Mouse (Mus musculus) spleen, adult 2 months (tissue): ENCODE measurements around the gene Tmem179. TPM values are rescaled to one million over a fixed set of nuclear protein-coding genes. Genes with fewer than 3 reads are reported as not detected.

Source experiments
- DNase-seq, 2 experiments: peaks; one replicate each; pipeline versions ENCODE4 v3.0.0 to v3.0.0-alpha.2; 2012 to 2021; ENCODE audit warnings: low spot score in 2 of 2, low read depth in 1 of 2
- H3K27ac ChIP-seq: fragments of 200-500 bp; 2 replicates; pipeline ENCODE4 v1.5.1; 2012; ENCODE audit warnings: low read length, inconsistent platforms; ENCODE audit not compliant: insufficient read depth
- H3K27me3 ChIP-seq: fragments of 200-500 bp; 2 replicates; pipeline ENCODE4 v1.6.1; 2012; ENCODE audit warnings: mild to moderate bottlenecking, moderate library complexity, low read length, inconsistent platforms; ENCODE audit not compliant: control insufficient read depth, insufficient read depth
- H3K36me3 ChIP-seq: fragments of 200-500 bp; 2 replicates; pipeline ENCODE4 v1.6.1; 2012; ENCODE audit warnings: mild to moderate bottlenecking, low read length, inconsistent platforms; ENCODE audit not compliant: control insufficient read depth, insufficient read depth
- H3K4me1 ChIP-seq: fragments of 200-500 bp; 2 replicates; pipeline ENCODE4 v1.6.1; 2011; ENCODE audit warnings: inconsistent platforms; ENCODE audit not compliant: control insufficient read depth, insufficient read depth, insufficient read length
- H3K4me3 ChIP-seq: fragments of 200-500 bp; 2 replicates; pipeline ENCODE4 v1.5.1; 2011; ENCODE audit warnings: mild to moderate bottlenecking, inconsistent platforms; ENCODE audit not compliant: insufficient read depth, insufficient read length; ENCODE audit errors: extremely low read depth
- CTCF ChIP-seq: fragments of 200-500 bp; IDR thresholded peaks from 2 replicates; pipeline ENCODE4 v1.5.1; 2011; ENCODE audit warnings: mild to moderate bottlenecking, inconsistent platforms; ENCODE audit not compliant: insufficient read depth, insufficient read length, insufficient replicate concordance; ENCODE audit errors: extremely low read depth
- POLR2A ChIP-seq: fragments of 200-500 bp; IDR thresholded peaks from 2 replicates; pipeline ENCODE4 v1.6.1; 2011; ENCODE audit warnings: low read depth, low read length, inconsistent platforms
- WGBS: fragments of 180-500 bp; shearing (Covaris S2); methylation state at CpG from one replicate; pipeline ENCODE4 v1.1.7; 2018; 5-methylcytosine and 5-hydroxymethylcytosine counted together
- polyA plus RNA-seq: library from polyadenylated mRNA; depleted of rRNA; stranded (reverse); fragments of >200 nt; gene quantifications from 2 replicates; pipeline ENCODE4 v1.2.3, GENCODE M21; 2012

The Tmem179 gene
- polyA plus RNA-seq, 1 experiment = 0.02 TPM

DNA sequence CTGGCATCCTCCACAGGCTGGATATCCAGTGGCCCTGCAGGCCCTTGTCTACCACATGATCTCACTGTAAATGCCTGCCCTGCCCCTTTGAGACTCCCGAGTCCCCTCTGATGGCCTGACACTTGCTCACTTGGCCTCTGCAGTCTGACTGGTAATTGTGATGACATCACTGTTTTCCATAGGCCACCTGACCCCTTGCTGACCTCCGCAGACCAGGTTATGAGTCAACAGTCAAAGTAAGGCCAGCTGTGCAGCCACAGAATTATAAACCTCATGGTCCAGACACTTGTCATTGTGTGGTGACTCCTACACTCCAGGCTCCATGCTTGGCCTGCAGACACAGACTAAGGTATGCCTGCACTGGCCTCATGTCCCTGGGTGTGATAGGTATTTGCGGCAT lies 8.6 kb downstream of the Tmem179 start:
- H3K4me3 ChIP-seq = no peak overlapping the region
- no peaks in the 10 kb centered on the region for H3K27me3 ChIP-seq
- no peaks in the 10 kb centered on the region for H3K4me1 ChIP-seq
- no peak for DNase-seq
- no peaks in the 10 kb centered on the region for H3K36me3 ChIP-seq
- no peak overlapping the region for H3K27ac ChIP-seq
- 80% methylated on average over 3 of the region's 3 CpGs for WGBS
- no peak for TF ChIP-seq CTCF
- no peak for TF ChIP-seq POLR2A

DNA sequence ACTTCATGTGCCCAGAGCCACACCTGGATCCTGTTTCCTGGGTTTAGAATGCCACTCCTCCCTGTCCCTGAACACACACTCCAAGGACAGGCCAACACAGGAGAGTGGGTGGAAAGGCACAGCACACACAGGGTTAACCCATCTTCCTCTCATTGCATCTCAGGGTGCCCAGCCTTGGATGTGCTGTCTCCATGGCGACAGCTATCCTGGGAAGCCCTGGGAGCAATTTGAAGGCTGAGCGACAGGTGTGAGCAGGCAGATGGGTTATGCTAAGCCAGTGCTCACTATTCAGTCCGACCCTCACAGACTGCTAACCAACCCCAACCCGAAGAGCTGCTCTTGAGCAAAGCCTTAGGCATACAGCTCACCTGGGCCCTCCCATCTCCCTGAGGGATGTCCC lies 9.3 kb downstream of the Tmem179 start:
- WGBS = 61% methylated on average over 4 of the region's 4 CpGs
- H3K27ac ChIP-seq = no peak overlapping the region
- no peaks in the 10 kb centered on the region for H3K27me3 ChIP-seq
- no peak for DNase-seq
- no peaks in the 10 kb centered on the region for H3K4me1 ChIP-seq
- H3K36me3 ChIP-seq = no peaks in the 10 kb centered on the region
- TF ChIP-seq CTCF (no peak), POLR2A (no peak)
- no peak overlapping the region for H3K4me3 ChIP-seq

DNA sequence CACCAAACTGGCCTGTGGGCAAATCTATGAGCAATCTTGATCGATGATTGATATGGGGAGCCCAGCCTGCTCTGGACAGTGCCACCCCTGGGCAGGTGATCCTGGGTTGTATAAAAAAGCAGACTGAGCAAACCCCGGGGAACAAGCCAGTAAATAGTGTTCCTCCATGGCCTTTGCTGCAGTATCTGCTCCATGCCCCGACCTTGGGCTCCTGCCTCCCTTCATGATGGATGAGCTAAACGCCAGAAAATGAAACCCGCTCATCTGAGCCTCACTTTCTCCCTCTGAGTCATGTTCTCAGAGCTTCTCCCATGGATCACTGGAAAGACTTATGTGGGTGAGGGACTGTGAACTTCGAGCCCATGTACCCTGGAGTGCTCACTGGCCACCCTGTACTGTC lies 10.3 kb downstream of the Tmem179 start:
- no peak overlapping the region for H3K4me3 ChIP-seq
- 77% methylated on average over 6 of the region's 6 CpGs for WGBS
- no peaks in the 10 kb centered on the region for H3K4me1 ChIP-seq
- no peak for TF ChIP-seq CTCF
- TF ChIP-seq POLR2A = no peak
- H3K27ac ChIP-seq = no peak overlapping the region
- no peaks in the 10 kb centered on the region for H3K27me3 ChIP-seq
- no peak for DNase-seq
- no peaks in the 10 kb centered on the region for H3K36me3 ChIP-seq

DNA sequence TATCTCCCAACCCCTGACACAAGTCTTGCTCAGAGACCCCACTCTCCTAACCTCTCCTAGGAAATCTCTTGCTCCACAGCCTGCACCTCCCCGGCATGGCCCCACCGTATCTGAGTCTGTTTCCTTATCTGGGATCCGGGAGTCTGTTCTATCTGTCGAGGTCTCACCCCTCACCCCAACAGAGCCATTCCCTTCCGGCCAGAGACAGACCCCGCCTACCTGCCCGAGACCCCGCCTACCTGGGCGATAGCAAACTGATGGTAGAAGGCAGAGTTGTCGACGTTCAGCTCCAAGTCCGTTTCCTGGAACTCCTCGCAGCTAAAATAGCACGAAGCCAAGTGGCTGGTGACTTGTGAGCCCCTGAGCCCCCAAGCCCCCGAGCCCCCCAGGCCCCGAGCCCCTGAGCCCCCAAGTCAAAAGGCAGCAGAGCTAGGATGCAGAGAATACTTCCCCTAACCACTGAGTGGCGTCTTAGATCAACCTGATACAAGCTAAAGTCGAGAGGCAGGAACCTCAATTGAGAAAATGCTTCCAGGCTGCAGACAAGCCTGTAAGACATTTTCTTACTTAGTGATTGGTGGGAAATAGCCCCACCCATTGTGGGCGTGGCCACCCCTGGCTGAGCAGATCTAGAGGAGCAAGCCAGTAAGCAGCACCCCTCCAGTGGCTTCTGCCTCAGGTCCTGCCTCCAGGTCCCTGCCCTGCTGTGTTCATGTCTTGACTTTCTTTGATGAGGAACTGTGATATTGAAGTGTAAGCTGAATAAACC lies 13.4 kb downstream of the Tmem179 start:
- H3K4me1 ChIP-seq = no peaks in the 10 kb centered on the region
- no peak overlapping the region for H3K4me3 ChIP-seq
- H3K27ac ChIP-seq = no peak overlapping the region
- no peak for TF ChIP-seq POLR2A
- no peak for TF ChIP-seq CTCF
- 26% methylated on average over 19 of the region's 19 CpGs for WGBS
- DNase-seq = no peak
- no peaks in the 10 kb centered on the region for H3K27me3 ChIP-seq
- no peaks in the 10 kb centered on the region for H3K36me3 ChIP-seq

DNA sequence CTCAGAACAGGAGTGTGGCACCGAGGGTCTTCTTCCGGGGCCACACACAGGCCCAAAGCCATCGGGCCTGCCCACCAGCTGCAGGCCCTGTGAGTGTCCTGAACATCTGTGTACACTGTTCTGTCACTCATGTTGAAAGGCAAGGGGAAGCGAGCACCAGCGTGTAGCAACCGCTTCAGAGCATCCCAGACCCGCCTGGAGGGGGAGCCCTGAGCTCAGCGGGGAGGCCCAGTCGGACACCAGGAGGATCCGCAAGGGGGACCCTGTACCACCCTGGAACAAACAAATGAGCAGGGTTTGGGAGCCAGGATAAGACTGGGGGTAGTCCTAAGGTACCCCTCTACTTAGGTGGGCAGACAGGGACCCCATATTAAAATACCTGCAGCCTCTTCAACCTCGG lies 17.9 kb downstream of the Tmem179 start:
- no peaks in the 10 kb centered on the region for H3K4me1 ChIP-seq
- H3K36me3 ChIP-seq = no peaks in the 10 kb centered on the region
- H3K27me3 ChIP-seq = no peaks in the 10 kb centered on the region
- WGBS = 26% methylated on average over 11 of the region's 11 CpGs
- no peak for TF ChIP-seq POLR2A
- TF ChIP-seq CTCF = peak; percentile 7; the same call in 1 of the 2 replicates
- no peak overlapping the region for H3K4me3 ChIP-seq
- DNase-seq = no peak
- H3K27ac ChIP-seq = no peak overlapping the region

DNA sequence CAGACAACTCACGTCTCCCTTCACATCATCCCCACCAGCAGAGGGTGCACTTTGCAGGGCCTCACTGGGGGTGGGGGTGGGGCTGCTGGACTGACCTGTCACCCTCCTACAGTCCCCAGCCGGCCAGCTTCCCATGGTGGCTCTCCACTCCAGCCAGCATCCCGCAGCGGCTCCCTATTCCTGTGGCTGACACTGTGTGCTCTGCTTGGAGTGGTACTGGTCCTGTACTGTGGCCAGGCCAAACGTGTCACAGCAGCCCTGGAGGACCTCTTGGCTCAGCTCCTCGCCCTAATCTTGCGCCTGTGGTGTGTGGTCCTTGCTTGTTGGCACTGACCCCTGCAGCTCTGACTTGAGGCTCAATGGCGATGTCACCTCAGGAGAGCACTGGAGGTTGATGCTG lies 18.8 kb downstream of the Tmem179 start:
- WGBS = 76% methylated on average over 8 of the region's 8 CpGs
- no peaks in the 10 kb centered on the region for H3K27me3 ChIP-seq
- no peak for TF ChIP-seq POLR2A
- no peak for TF ChIP-seq CTCF
- no peak overlapping the region for H3K4me3 ChIP-seq
- no peaks in the 10 kb centered on the region for H3K4me1 ChIP-seq
- no peaks in the 10 kb centered on the region for H3K36me3 ChIP-seq
- no peak overlapping the region for H3K27ac ChIP-seq
- DNase-seq = no peak

DNA sequence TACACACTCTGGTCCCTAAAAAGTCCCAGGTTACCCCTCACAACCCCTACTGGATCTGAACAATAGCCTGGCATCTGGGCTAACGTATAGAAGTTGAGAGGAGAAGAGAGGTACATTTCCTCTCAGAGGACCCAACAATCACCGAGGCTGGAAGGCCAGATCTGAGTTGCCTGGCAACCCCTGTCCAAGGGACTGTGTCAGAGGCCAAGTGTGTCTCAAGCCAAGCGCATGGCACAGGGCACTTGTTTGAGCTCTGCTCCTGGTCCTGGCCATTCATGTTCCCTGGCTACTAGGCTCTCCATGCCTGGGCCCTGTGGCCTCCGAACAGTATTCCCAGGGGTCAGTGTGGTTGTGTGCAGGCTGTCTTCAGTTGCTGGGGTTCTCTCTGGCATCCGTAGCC lies 20.4 kb downstream of the Tmem179 start:
- H3K4me3 ChIP-seq = no peak overlapping the region
- 67% methylated on average over 5 of the region's 5 CpGs for WGBS
- H3K36me3 ChIP-seq = no peaks in the 10 kb centered on the region
- no peaks in the 10 kb centered on the region for H3K27me3 ChIP-seq
- TF ChIP-seq POLR2A (no peak), CTCF (no peak)
- H3K4me1 ChIP-seq = no peaks in the 10 kb centered on the region
- DNase-seq = no peak
- no peak overlapping the region for H3K27ac ChIP-seq
